Mouse (Mus musculus) kidney, adult 2 months (tissue): Measurements from ENCODE around the gene Ypel2.

Experiments used
- CTCF ChIP-seq: fragments of 200-500 bp; conservative IDR thresholded peaks from 2 replicates; pipeline ENCODE4 v1.5.1; 2011; ENCODE audit warnings: low read depth, mild to moderate bottlenecking, control low read depth, low read length, moderate library complexity, mixed read lengths; ENCODE audit not compliant: insufficient read depth, insufficient read length
- POLR2A ChIP-seq: fragments of 200-500 bp; IDR thresholded peaks from one replicate; pipeline ENCODE4 v1.6.1; 2011; ENCODE audit warnings: low read depth, low read length, control low read depth

DNA sequence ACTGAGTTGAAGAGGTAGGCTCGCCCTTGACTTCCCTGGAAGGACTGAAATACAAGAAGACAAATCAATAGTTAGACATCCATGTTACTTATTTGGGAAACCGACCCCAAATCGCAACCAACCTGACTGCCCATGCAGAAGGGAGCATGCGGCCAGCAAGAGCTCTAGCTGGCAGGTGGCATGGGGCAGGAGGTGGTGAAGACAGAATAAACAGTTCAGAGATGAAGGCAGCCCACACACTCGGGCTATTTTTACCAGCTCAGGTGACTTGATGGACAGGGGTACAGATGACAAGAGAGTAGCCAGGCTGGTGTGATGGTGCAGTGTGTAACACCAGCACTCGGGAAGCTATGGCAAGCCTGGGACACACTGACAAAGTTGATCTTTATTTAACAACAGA is 47.6 kb downstream of the Ypel2 start:
- TF ChIP-seq POLR2A (no peak), CTCF (no peak)
